ENCODE assay signal across 20 mouse cellular contexts in genomic region chr5:92823495-92823894, GRCm38 (mm10).
DNase-seq lines count a peak whose midpoint lies in the region; ATAC-seq and TF ChIP-seq lines count a peak whose summit lies in the region.
"Had no signal": no experiment of that assay in that cellular context is flagged by ENCODE, and none has a peak within 500 bp of the region (broad histone marks: within the 10 kb centered on the region; RNA-seq: fewer than 3 reads in every experiment).

No protein-coding gene starts in this region.

- no peak for DNase-seq in heart, adult 11 months
- DNase-seq in heart, postnatal 0 days (ENCODE audit: low spot score) = no peak
- no peak for DNase-seq in heart, postnatal 10 days
- DNase-seq in liver, adult 2 months (ENCODE audit: extremely low read depth, low read depth, low spot score) = peak; percentile 41
- no peak for DNase-seq in liver
- no peak for DNase-seq in testis, postnatal 14 days (ENCODE audit: low spot score)
- DNase-seq: adrenal gland, adult 8-10 months; adrenal gland, postnatal 36 days; cerebellum, adult 2 months; cerebellum, postnatal 10 days; forebrain, postnatal 0 days; gastrocnemius, adult 2 months; gastrocnemius, postnatal 25 days; kidney, adult 18-20 months had no signal

- H3K4me3 ChIP-seq in heart, embryonic 13.5 days = no peak overlapping the region
- H3K4me3 ChIP-seq in heart, postnatal 0 days (ENCODE audit: low read depth, low read length) = no peak overlapping the region
- no peak overlapping the region for H3K4me3 ChIP-seq in liver, adult 2 months (ENCODE audit: insufficient read depth, low read depth, low read length)
- H3K4me3 ChIP-seq: embryonic facial prominence, embryonic 10.5 days; forebrain, embryonic 13.5 days; gastrocnemius, adult 2 months; hindbrain, embryonic 10.5 days had no signal

- intact Hi-C loops in heart, postnatal 10 days (cut with DNase I) = no loop called here

- TF ChIP-seq POLR2A in liver, adult 2 months (IDR thresholded peaks at IDR 0.05; ENCODE audit: extremely low read depth, insufficient read depth, low read length) = no peak

- no peak for TF ChIP-seq CTCF in heart, postnatal 0 days (IDR thresholded peaks at IDR 0.05; ENCODE audit: low read depth)
- no peak for TF ChIP-seq CTCF in liver, adult 2 months (IDR thresholded peaks at IDR 0.05; ENCODE audit: low read depth, low read length)

- H3K9me3 ChIP-seq in heart, embryonic 13.5 days = no peaks in the 10 kb centered on the region
- no peaks in the 10 kb centered on the region for H3K9me3 ChIP-seq in heart, postnatal 0 days (replicated peaks; ENCODE audit: control insufficient read depth, low read length)
- H3K9me3 ChIP-seq: embryonic facial prominence, embryonic 10.5 days; forebrain, embryonic 13.5 days; hindbrain, embryonic 10.5 days had no signal

- H3K36me3 ChIP-seq in heart, embryonic 13.5 days = no peaks in the 10 kb centered on the region
- H3K36me3 ChIP-seq in heart, postnatal 0 days (replicated peaks; ENCODE audit: control insufficient read depth, insufficient read depth, low read length) = no peaks in the 10 kb centered on the region
- no peaks in the 10 kb centered on the region for H3K36me3 ChIP-seq in liver, adult 2 months (ENCODE audit: control insufficient read depth, insufficient read depth, low read length)
- H3K36me3 ChIP-seq: embryonic facial prominence, embryonic 10.5 days; hindbrain, embryonic 10.5 days had no signal

- no peak for TF ChIP-seq EP300 in heart, postnatal 0 days (IDR thresholded peaks at IDR 0.05; ENCODE audit: low read depth)

- peak overlapping the region; percentile 81 for H3K27ac ChIP-seq in heart, embryonic 13.5 days (replicated peaks)
- peak overlapping the region; percentile 65; the same call in 1 of the 2 replicates for H3K27ac ChIP-seq in heart, postnatal 0 days (ENCODE audit: low read depth)
- H3K27ac ChIP-seq in liver, adult 2 months (replicated peaks; ENCODE audit: insufficient read depth, low read depth, low read length) = no peak overlapping the region
- H3K27ac ChIP-seq: embryonic facial prominence, embryonic 10.5 days; forebrain, embryonic 13.5 days; gastrocnemius, adult 2 months; hindbrain, embryonic 10.5 days; hindbrain, embryonic 14.5 days; kidney, postnatal 0 days had no signal

- ATAC-seq in heart, embryonic 13.5 days (ENCODE audit: extremely low read depth, insufficient number of reproducible peaks, low FRiP score, low TSS enrichment) = no peak
- no peak for ATAC-seq in heart, postnatal 0 days (ENCODE audit: insufficient read depth, low read depth)
- ATAC-seq: forebrain, embryonic 13.5 days; forebrain, postnatal 0 days had no signal

- 68% methylated on average over 7 of the region's 7 CpGs for WGBS in heart, embryonic 13.5 days
- 68% methylated on average over 7 of the region's 7 CpGs for WGBS in heart, postnatal 0 days
- WGBS in liver, adult 2 months = 60% methylated on average over 7 of the region's 7 CpGs

- no peaks in the 10 kb centered on the region for H3K27me3 ChIP-seq in heart, embryonic 13.5 days (replicated peaks)
- H3K27me3 ChIP-seq in heart, postnatal 0 days (ENCODE audit: control insufficient read depth, insufficient read depth, low read length) = no peaks in the 10 kb centered on the region
- H3K27me3 ChIP-seq in liver, adult 2 months (ENCODE audit: control insufficient read depth, insufficient read depth, low read length) = no peaks in the 10 kb centered on the region
- H3K27me3 ChIP-seq: forebrain, embryonic 13.5 days had no signal

- no peak overlapping the region for H3K4me2 ChIP-seq in heart, embryonic 13.5 days
- no peak overlapping the region for H3K4me2 ChIP-seq in heart, postnatal 0 days (ENCODE audit: low read depth, low read length)
- H3K4me2 ChIP-seq: forebrain, embryonic 13.5 days; hindbrain, embryonic 14.5 days had no signal

- H3K79me2 ChIP-seq in liver, adult 2 months (ENCODE audit: control insufficient read depth, insufficient read depth, low read length) = no peaks in the 10 kb centered on the region; the same call in 1 of the 2 replicates

- peaks cover 72% of the 10 kb centered on the region for H3K4me1 ChIP-seq in heart, embryonic 13.5 days
- peaks cover 64% of the 10 kb centered on the region for H3K4me1 ChIP-seq in heart, postnatal 0 days (ENCODE audit: control insufficient read depth, insufficient read depth)
- H3K4me1 ChIP-seq in liver, adult 2 months (ENCODE audit: control insufficient read depth, insufficient read depth, low read length) = no peaks in the 10 kb centered on the region

- H3K9ac ChIP-seq in heart, embryonic 13.5 days = no peak overlapping the region
- H3K9ac ChIP-seq in heart, postnatal 0 days (replicated peaks; ENCODE audit: low read depth, low read length) = no peak overlapping the region
- no peak overlapping the region for H3K9ac ChIP-seq in liver, adult 2 months (ENCODE audit: low read depth, low read length)
- H3K9ac ChIP-seq: forebrain, embryonic 13.5 days; forebrain, postnatal 0 days; hindbrain, embryonic 14.5 days had no signal
